Mouse (Mus musculus) lung, embryonic 16.5 days (tissue): ENCODE data around the gene Arl6. TPM values are rescaled to one million over a fixed set of nuclear protein-coding genes. Genes with fewer than 3 reads are reported as not detected.

ENCODE experiments used
- polyA plus RNA-seq: library from polyadenylated mRNA; unstranded; fragments of >200 nt; fragmentation: Nextera tagmentation; extraction: Ambion mirVana; gene quantifications from 2 replicates; pipeline ENCODE4 v1.2.1, GENCODE M21; 2015

The Arl6 gene
- polyA plus RNA-seq, 1 experiment from 2014 or later, result 36.5 TPM

Other genes starting within 250 kb of the Arl6 start
- gene Gabrr3, start 232.1 kb downstream of the Arl6 start, polyA plus RNA-seq, result not detected in 2 replicates
- 24.9 and 26.6 TPM in 2 replicates for gene Riox2, start 167.6 kb downstream of the Arl6 start, polyA plus RNA-seq
- 5.5 and 6.0 TPM in 2 replicates for gene Crybg3, start 38.4 kb downstream of the Arl6 start, polyA plus RNA-seq